Comparison of ENCODE assay signal across 21 mouse cellular contexts in the genomic region with DNA sequence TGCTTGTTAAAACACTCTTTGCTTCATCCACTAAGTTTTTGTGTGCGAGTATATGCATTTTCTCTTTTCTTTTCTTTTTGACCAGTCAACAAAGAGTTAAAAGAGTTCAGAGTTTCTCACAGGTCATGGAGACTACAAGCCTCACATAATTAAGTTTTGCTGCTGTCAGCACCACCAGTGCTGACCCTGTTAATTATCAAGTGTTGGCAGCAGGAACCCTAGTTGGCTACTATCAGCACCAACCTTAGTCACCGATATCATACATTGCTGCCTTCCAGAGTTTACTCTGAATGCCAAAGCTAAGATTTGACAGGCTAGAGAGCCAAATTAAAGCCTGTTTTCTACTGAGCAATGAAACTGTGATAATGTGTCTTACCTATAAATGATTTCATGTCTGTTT.
DNase-seq lines count a peak whose midpoint lies in the region; ATAC-seq lines count a peak whose summit lies in the region.
"Had no signal": no experiment of that assay in that cellular context is flagged by ENCODE, and none has a peak within 500 bp of the region (broad histone marks: within the 10 kb centered on the region; RNA-seq: fewer than 3 reads in every experiment).

No protein-coding gene starts in this region.

- 45% methylated on average over 2 of the region's 2 CpGs for whole genome bisulfite sequencing in heart, embryonic 14.5 days

- H3K27me3 ChIP-seq in heart, embryonic 14.5 days (ENCODE audit: control insufficient read depth, insufficient read depth, low read length): no peaks in the 10 kb centered on the region
- H3K27me3 ChIP-seq: CH12.LX; forebrain, embryonic 13.5 days; Patski had no signal

- H3K4me2 ChIP-seq in heart, embryonic 14.5 days (ENCODE audit: low read length): no peak overlapping the region
- H3K4me2 ChIP-seq: forebrain, embryonic 13.5 days had no signal

- ATAC-seq in heart, embryonic 14.5 days (ENCODE audit: insufficient number of reproducible peaks, insufficient read depth, low FRiP score, low read depth): peak; percentile 76
- ATAC-seq: activated CD4-positive, CD25-positive, alpha-beta regulatory T cell, adult 4 months; forebrain, embryonic 13.5 days; hindbrain, embryonic 16.5 days; inflammation-experienced regulatory T-cells, adult 6 months; intestine, postnatal 0 days; Patski had no signal

- no peaks in the 10 kb centered on the region for H3K9me3 ChIP-seq in heart, embryonic 14.5 days (ENCODE audit: control insufficient read depth, low read length)
- H3K9me3 ChIP-seq: embryonic facial prominence, embryonic 10.5 days; forebrain, embryonic 13.5 days had no signal

- peak; percentile 16 to 34 for DNase-seq in heart, adult 9 months (ENCODE audit: low spot score in 2 of 2)
- DNase-seq in heart, postnatal 36 days: no peak
- DNase-seq in forelimb bud, embryonic 11.5 days (ENCODE audit: low read depth, low spot score): peak; percentile 16
- DNase-seq in heart, postnatal 10 days: peak; percentile 60 to 66
- no peak for DNase-seq in urinary bladder, adult 2 months (ENCODE audit: low spot score)
- no peak for DNase-seq in spleen, adult 12 weeks (ENCODE audit: low spot score)
- DNase-seq: adrenal gland, postnatal 14 days; cerebellum, adult 18-20 months; cerebellum, postnatal 10 days; gastrocnemius, postnatal 36 days; kidney, adult 8-10 months had no signal

- H3K4me3 ChIP-seq in heart, embryonic 14.5 days (ENCODE audit: control insufficient read depth in 1 of 2, insufficient read depth in 1 of 2, low read depth in 1 of 2, low read length in 2 of 2): no peak overlapping the region
- H3K4me3 ChIP-seq: embryonic facial prominence, embryonic 10.5 days; forebrain, embryonic 13.5 days; heart, adult 2 months had no signal

- no peak overlapping the region for H3K9ac ChIP-seq in heart, embryonic 14.5 days (ENCODE audit: low read length)
- H3K9ac ChIP-seq: forebrain, embryonic 13.5 days had no signal

- intact Hi-C loops in heart, postnatal 36 days (cut with DNase I): no loop called here
- intact Hi-C loops in heart, postnatal 10 days (cut with DNase I): no loop called here

- peaks cover 4 to 13% of the 10 kb centered on the region in 2 experiments; a peak in 3 of 4 replicates for H3K4me1 ChIP-seq in heart, embryonic 14.5 days (ENCODE audit: control insufficient read depth in 2 of 2, insufficient read depth in 2 of 2, low read length in 2 of 2)
- H3K4me1 ChIP-seq: embryonic facial prominence, embryonic 10.5 days; forebrain, embryonic 13.5 days had no signal

- no peak overlapping the region; a peak in 1 of 4 replicates for H3K27ac ChIP-seq in heart, embryonic 14.5 days (replicated peaks in 1 of 2; ENCODE audit: control insufficient read depth in 1 of 2, insufficient read depth in 1 of 2, low read depth in 2 of 2, low read length in 2 of 2)
- H3K27ac ChIP-seq: embryonic facial prominence, embryonic 10.5 days; forebrain, embryonic 13.5 days; heart, adult 2 months had no signal

- H3K36me3 ChIP-seq in heart, embryonic 14.5 days (ENCODE audit: control insufficient read depth, insufficient read depth, low read length): no peaks in the 10 kb centered on the region
- H3K36me3 ChIP-seq: embryonic facial prominence, embryonic 10.5 days had no signal

Comparison
In these comparisons a context has a peak if more than half of its experiments do, and no peak if none do; other contexts are left out.
1. DNase-seq: peak in heart, adult 9 months (2 of 2), forelimb bud, embryonic 11.5 days (single experiment) and heart, postnatal 10 days (2 of 2); none in heart, postnatal 36 days (0 of 2), urinary bladder, adult 2 months (single experiment) and spleen, adult 12 weeks (single experiment).